Mouse (Mus musculus) thymus, adult 2 months (tissue): ENCODE data around the gene Ttc21a.

Experiments used
- CTCF ChIP-seq: fragments of 200-500 bp; IDR thresholded peaks from 2 replicates; pipeline ENCODE4 v1.5.1; 2012; ENCODE audit warnings: mild to moderate bottlenecking, control low read depth, low read length, moderate library complexity, borderline replicate concordance; ENCODE audit not compliant: control insufficient read depth, poor library complexity, insufficient read depth; ENCODE audit errors: extremely low read depth
- POLR2A ChIP-seq: fragments of 200-500 bp; IDR thresholded peaks from 2 replicates; pipeline ENCODE4 v1.6.1; 2012; ENCODE audit warnings: mild to moderate bottlenecking, low read length, control low read depth, moderate library complexity; ENCODE audit not compliant: control insufficient read depth, poor library complexity, insufficient read depth; ENCODE audit errors: extremely low read depth

GRCm38 (mm10) chr9:119893881-119894280 is 43.5 kb upstream of the Ttc21a start:
- TF ChIP-seq CTCF = no peak
- no peak for TF ChIP-seq POLR2A
